Mouse (Mus musculus): ENCODE data around the gene Gm4952. TPM values are rescaled to one million over a fixed set of nuclear protein-coding genes. Genes with fewer than 3 reads are reported as not detected.

The Gm4952 gene
- 10 to 100 TPM in 1 of 2 experiments, under 1 TPM in 1; 0.31 to 14.1 TPM for total RNA-seq (2021)
- long read RNA-seq, experiment 1, transcript Gm4952-202 (6 exons, 782 nt), result major isoform, 10 of 16 reads
- long read RNA-seq, experiment 1, transcript Gm4952-201 (6 exons, 2,212 nt), result minor isoform, 5 of 16 reads
- long read RNA-seq, experiment 1, partial matches to known transcripts, result 0 of 16 reads
- long read RNA-seq, experiment 1, other reads (novel, unspliced or antisense), result 1 of 16 reads
- long read RNA-seq, experiment 2, partial matches to known transcripts, result 0 of 1 reads
- long read RNA-seq, experiment 2, other reads (novel, unspliced or antisense), result 0 of 1 reads

GRCm38 (mm10) chr19:12599674-12600073 lies at the start of gene Gm4952:
Gene Gm4952 (plus strand): TSS chr19:12599974.
- no peak for DNase-seq (ENCODE audit: low spot score in 2 of 2)

- no peak for DNase-seq (ENCODE audit: low spot score in 2 of 2)
These were observed 49.5 kb upstream of the Gm4952 start for GRCm38 (mm10) chr19:12550005-12550942.

GRCm38 (mm10) chr19:12556293-12556692 lies 43.5 kb upstream of the Gm4952 start:
- no peak for DNase-seq (ENCODE audit: low spot score in 2 of 2)

GRCm38 (mm10) chr19:12558219-12558618 lies 41.6 kb upstream of the Gm4952 start:
- no peak for DNase-seq (ENCODE audit: low spot score in 2 of 2)

GRCm38 (mm10) chr19:12564197-12564596 lies 35.6 kb upstream of the Gm4952 start:
- no peak for DNase-seq (ENCODE audit: low spot score in 2 of 2)

GRCm38 (mm10) chr19:12567011-12567410 lies 32.8 kb upstream of the Gm4952 start:
- DNase-seq (ENCODE audit: low spot score in 2 of 2), result no peak

GRCm38 (mm10) chr19:12570866-12571265 lies 28.9 kb upstream of the Gm4952 start:
- no peak for DNase-seq (ENCODE audit: low spot score in 2 of 2)

- no peak for DNase-seq (ENCODE audit: low spot score in 2 of 2)
These were observed 28.1 kb upstream of the Gm4952 start for GRCm38 (mm10) chr19:12571687-12572086.

GRCm38 (mm10) chr19:12572614-12573265 lies 27.0 kb upstream of the Gm4952 start:
- no peak for DNase-seq (ENCODE audit: low spot score in 2 of 2)

- peak; percentile 38 to 70 for DNase-seq (ENCODE audit: low spot score in 2 of 2)
These were observed 26.3 kb upstream of the Gm4952 start for GRCm38 (mm10) chr19:12573266-12574011.

GRCm38 (mm10) chr19:12574012-12574407 lies 25.8 kb upstream of the Gm4952 start:
- no peak for DNase-seq (ENCODE audit: low spot score in 2 of 2)

- DNase-seq (ENCODE audit: low spot score in 2 of 2), result no peak
These were observed 24.7 kb upstream of the Gm4952 start for GRCm38 (mm10) chr19:12575107-12575506.

GRCm38 (mm10) chr19:12575514-12575913 lies 24.3 kb upstream of the Gm4952 start:
- no peak for DNase-seq (ENCODE audit: low spot score in 2 of 2)

- DNase-seq (ENCODE audit: low spot score in 2 of 2), result no peak
These were observed 23.1 kb upstream of the Gm4952 start for GRCm38 (mm10) chr19:12576639-12577038.

- no peak for DNase-seq (ENCODE audit: low spot score in 2 of 2)
These were observed 14.5 kb upstream of the Gm4952 start for GRCm38 (mm10) chr19:12585310-12585709.

GRCm38 (mm10) chr19:12591908-12592307 lies 7.9 kb upstream of the Gm4952 start:
- DNase-seq (ENCODE audit: low spot score in 2 of 2), result peak in 1 of 2 experiments; percentile 20

GRCm38 (mm10) chr19:12595135-12595529 lies 4.6 kb upstream of the Gm4952 start:
- DNase-seq (ENCODE audit: low spot score in 2 of 2), result no peak

GRCm38 (mm10) chr19:12595530-12596289 lies 4.1 kb upstream of the Gm4952 start:
- peak; percentile 5 to 30 for DNase-seq (ENCODE audit: low spot score in 2 of 2)

- DNase-seq (ENCODE audit: low spot score in 2 of 2), result no peak
These were observed 3.3 kb upstream of the Gm4952 start for GRCm38 (mm10) chr19:12596290-12597072.

Measured in adrenal gland, postnatal 4 days (tissue).